Mouse (Mus musculus) kidney, adult 2 months (tissue): ENCODE data around the gene Rpl10a.
A peak's percentile ranks its signal among the peaks of the same experiment; 100 is the strongest.

Experiments
- CTCF ChIP-seq: fragments of 200-500 bp; conservative IDR thresholded peaks from 2 replicates; pipeline ENCODE4 v1.5.1; 2011; ENCODE audit warnings: low read depth, mild to moderate bottlenecking, control low read depth, low read length, moderate library complexity, mixed read lengths; ENCODE audit not compliant: insufficient read depth, insufficient read length
- POLR2A ChIP-seq: fragments of 200-500 bp; IDR thresholded peaks from one replicate; pipeline ENCODE4 v1.6.1; 2011; ENCODE audit warnings: low read depth, low read length, control low read depth

GRCm38 (mm10) chr17:28368449-28368848 is 40.2 kb downstream of the Rpl10a start:
- peak; percentile 87 for TF ChIP-seq CTCF
- no peak for TF ChIP-seq POLR2A
